Mouse (Mus musculus) hindbrain, embryonic 12.5 days (tissue): ENCODE results near the gene Rap2a. TPM values are rescaled to one million over a fixed set of nuclear protein-coding genes. Genes with fewer than 3 reads are reported as not detected.

ENCODE experiments used
- ATAC-seq: fragments of 200-750 bp; cut with Nextera tagmentation; 2 replicates; pipeline ENCODE4 v1.8.0; 2017; ENCODE audit warnings: moderate TSS enrichment; ENCODE audit not compliant: low FRiP score
- H3K27ac ChIP-seq: fragments of 300-500 bp; sonication (generic); 2 replicates; pipeline ENCODE4 v1.5.1; 2016; ENCODE audit warnings: mild to moderate bottlenecking
- H3K27me3 ChIP-seq: fragments of 300-500 bp; sonication (generic); 2 replicates; pipeline ENCODE4 v1.6.1; 2016; ENCODE audit warnings: mild to moderate bottlenecking
- H3K36me3 ChIP-seq: fragments of 300-500 bp; sonication (generic); 2 replicates; pipeline ENCODE4 v1.6.1; 2016; ENCODE audit warnings: mild to moderate bottlenecking
- H3K4me1 ChIP-seq: fragments of 300-500 bp; sonication (generic); 2 replicates; pipeline ENCODE4 v1.6.1; 2016
- H3K4me2 ChIP-seq: fragments of 300-500 bp; sonication (generic); replicated peaks from 2 replicates; pipeline ENCODE4 v1.6.1; 2016; ENCODE audit warnings: mild to moderate bottlenecking
- H3K4me3 ChIP-seq: fragments of 300-500 bp; sonication (generic); 2 replicates; pipeline ENCODE4 v1.5.1; 2016; ENCODE audit warnings: mild to moderate bottlenecking
- H3K9ac ChIP-seq: fragments of 300-500 bp; sonication (generic); 2 replicates; pipeline ENCODE4 v1.6.1; 2016; ENCODE audit warnings: mild to moderate bottlenecking, moderate library complexity
- H3K9me3 ChIP-seq: fragments of 300-500 bp; sonication (generic); replicated peaks from 2 replicates; pipeline ENCODE4 v1.6.1; 2016; ENCODE audit warnings: mild to moderate bottlenecking
- WGBS: fragments of 180-500 bp; shearing (Covaris S2); methylation state at CpG from one replicate; pipeline ENCODE4 v1.1.7; 2016; 5-methylcytosine and 5-hydroxymethylcytosine counted together
- polyA plus RNA-seq: library from polyadenylated mRNA; unstranded; fragments of >200 nt; fragmentation: Nextera tagmentation; extraction: Ambion mirVana; gene quantifications from 2 replicates; pipeline ENCODE4 v1.2.1, GENCODE M21; 2016

Gene Rap2a
- polyA plus RNA-seq, 1 experiment from 2014 or later = 22.4 TPM

DNA sequence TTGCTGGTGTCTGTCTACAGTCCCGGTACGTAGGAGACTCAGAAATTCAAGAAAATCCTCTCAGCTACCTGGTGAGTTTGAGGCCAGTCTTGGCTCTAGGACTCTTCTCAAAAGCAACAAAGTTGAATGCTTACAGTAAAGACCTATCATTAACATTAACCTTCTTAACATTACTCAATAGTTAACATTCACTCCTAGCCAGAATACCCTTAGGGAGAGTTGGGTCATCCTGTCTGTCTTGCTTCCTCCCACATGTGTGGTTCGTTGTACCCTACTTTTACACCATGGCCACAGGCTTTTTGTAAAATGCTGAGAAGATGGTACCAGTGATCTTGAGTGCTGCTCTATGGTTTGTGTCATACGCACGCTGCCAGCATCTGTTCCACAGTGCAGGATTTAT is 45.1 kb downstream of the Rap2a start:
- H3K9me3 ChIP-seq = no peaks in the 10 kb centered on the region
- H3K27me3 ChIP-seq = no peaks in the 10 kb centered on the region
- no peak overlapping the region for H3K27ac ChIP-seq
- no peak overlapping the region for H3K4me3 ChIP-seq
- no peaks in the 10 kb centered on the region for H3K4me1 ChIP-seq
- no peak overlapping the region for H3K9ac ChIP-seq
- 93% methylated on average over 5 of the region's 5 CpGs for whole genome bisulfite sequencing
- H3K36me3 ChIP-seq = no peaks in the 10 kb centered on the region
- ATAC-seq = no peak
- no peak overlapping the region for H3K4me2 ChIP-seq

DNA sequence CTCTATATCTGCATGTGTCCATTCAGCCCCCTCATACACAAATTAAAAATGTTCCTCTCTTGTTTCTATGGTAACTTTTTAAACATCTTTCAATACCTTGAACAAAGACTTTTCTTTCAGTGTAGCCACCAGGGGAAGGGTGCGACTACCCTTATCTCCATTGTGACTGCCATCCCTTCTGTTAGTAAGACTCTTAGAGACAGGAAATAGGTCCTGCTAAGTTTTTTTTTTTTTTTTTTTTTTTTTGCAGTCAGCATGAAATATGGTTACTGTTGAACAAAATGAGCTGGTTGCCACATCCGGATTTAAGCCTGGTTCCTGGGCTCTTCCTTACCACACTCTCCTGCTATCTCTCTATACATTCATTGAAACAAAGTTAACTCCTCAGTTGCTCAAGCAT is 47.4 kb downstream of the Rap2a start:
- Histone ChIP-seq H3K27me3 (no peaks in the 10 kb centered on the region), H3K4me3 (no peak overlapping the region), H3K27ac (no peak overlapping the region), H3K36me3 (no peaks in the 10 kb centered on the region), H3K4me1 (no peaks in the 10 kb centered on the region), H3K4me2 (no peak overlapping the region), H3K9me3 (no peaks in the 10 kb centered on the region), H3K9ac (no peak overlapping the region)
- ATAC-seq = no peak
- 62% methylated on average over 2 of the region's 2 CpGs for WGBS

DNA sequence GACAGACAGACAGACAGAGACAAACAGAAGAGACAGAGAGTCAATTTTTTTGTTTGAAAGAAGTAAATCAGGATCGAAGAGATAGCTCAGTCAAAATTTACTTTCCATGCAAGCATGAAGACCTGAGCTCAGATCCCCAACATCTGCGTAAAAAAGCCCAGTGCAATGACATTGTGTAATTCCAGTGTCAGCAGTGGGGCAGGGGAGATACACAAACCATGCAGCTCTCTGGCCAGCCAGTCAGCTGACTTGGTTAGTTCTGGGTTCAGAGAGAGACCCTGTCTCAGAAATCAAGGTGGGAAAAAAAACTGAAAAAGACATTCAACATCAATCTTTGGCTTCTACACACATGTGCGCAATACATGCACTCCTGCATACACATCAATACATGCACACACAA is 55.1 kb downstream of the Rap2a start:
- ATAC-seq = no peak
- Histone ChIP-seq H3K9ac (no peak overlapping the region), H3K4me1 (0 out of 2 replicates have a peak, but pooled peaks cover 3% of the 10 kb centered on the region), H3K9me3 (no peaks in the 10 kb centered on the region), H3K27ac (no peak overlapping the region), H3K4me3 (no peak overlapping the region), H3K27me3 (no peaks in the 10 kb centered on the region), H3K4me2 (no peak overlapping the region), H3K36me3 (no peaks in the 10 kb centered on the region)
- WGBS = 89% methylated on average over 3 of the region's 3 CpGs

DNA sequence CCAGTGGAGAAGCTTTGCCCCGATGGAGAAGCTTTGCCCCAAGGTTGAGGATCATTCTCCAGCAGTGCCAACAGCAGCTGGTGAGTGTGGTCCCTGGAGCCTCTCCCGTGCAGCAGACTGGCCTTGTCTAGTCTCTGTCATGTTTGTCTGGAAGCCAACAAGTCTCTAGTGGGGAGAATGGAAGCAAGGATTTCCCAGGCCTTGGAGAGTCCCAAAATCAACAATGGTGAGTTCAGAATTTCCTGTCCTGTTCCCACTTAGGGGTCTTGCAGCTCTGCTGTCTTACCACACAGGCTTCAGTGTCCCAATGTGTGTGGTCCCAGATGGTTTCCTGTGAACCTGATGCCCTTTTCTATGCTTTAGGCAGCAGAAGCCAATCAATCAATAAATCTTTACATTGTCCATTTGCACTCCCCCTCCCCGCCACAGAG is 56.6 kb downstream of the Rap2a start:
- no peaks in the 10 kb centered on the region for H3K27me3 ChIP-seq
- no peak overlapping the region for H3K4me2 ChIP-seq
- 0 out of 2 replicates have a peak, but pooled peaks cover 3% of the 10 kb centered on the region for H3K4me1 ChIP-seq
- WGBS = 39% methylated on average over 3 of the region's 3 CpGs
- no peaks in the 10 kb centered on the region for H3K9me3 ChIP-seq
- ATAC-seq = no peak
- no peaks in the 10 kb centered on the region for H3K36me3 ChIP-seq
- no peak overlapping the region for H3K27ac ChIP-seq
- no peak overlapping the region for H3K4me3 ChIP-seq
- no peak overlapping the region for H3K9ac ChIP-seq

DNA sequence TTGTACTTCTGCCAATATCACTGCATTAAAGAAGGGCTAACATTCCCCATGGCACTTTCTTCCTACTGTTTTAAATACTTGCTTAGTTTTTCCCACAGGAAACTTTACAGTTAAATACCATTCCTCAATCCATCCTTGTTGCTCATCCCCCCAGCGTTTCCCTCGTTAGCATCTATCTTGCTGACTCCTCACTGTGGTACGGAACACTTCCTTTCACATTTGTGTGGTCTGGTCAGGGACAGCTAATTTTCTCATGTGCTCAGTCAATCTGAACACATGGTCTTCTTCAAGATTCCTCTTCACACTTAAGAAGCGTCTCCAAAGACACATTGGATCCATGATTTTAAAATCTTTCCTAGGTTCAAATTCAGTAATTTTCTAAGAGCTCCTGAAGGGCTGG is 57.2 kb downstream of the Rap2a start:
- WGBS = 82% methylated on average over 4 of the region's 4 CpGs
- Histone ChIP-seq H3K4me3 (no peak overlapping the region), H3K9me3 (no peaks in the 10 kb centered on the region), H3K27ac (no peak overlapping the region), H3K27me3 (no peaks in the 10 kb centered on the region), H3K4me1 (0 out of 2 replicates have a peak, but pooled peaks cover 3% of the 10 kb centered on the region), H3K9ac (no peak overlapping the region), H3K4me2 (no peak overlapping the region), H3K36me3 (no peaks in the 10 kb centered on the region)
- no peak for ATAC-seq

DNA sequence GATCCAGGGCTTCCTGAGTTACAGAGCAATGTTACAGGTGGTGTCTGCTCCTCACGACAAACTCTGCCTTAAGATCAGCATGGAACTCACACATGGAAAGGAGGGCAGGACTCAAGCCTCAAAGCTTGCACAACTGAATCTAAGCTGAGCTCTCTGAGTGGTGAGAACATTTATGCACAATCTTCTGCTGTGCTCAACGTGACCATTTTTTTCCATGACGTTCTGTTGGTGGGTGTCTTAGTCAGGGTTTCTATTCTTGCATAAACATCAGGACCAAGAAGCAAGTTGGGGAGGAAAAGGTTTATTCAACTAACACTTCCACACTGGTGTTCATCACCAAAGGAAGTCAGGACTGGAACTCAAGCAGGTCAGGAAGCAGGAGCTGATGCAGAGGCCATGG is 57.7 kb downstream of the Rap2a start:
- WGBS = 87% methylated on average over 3 of the region's 3 CpGs
- no peak overlapping the region for H3K9ac ChIP-seq
- no peak for ATAC-seq

DNA sequence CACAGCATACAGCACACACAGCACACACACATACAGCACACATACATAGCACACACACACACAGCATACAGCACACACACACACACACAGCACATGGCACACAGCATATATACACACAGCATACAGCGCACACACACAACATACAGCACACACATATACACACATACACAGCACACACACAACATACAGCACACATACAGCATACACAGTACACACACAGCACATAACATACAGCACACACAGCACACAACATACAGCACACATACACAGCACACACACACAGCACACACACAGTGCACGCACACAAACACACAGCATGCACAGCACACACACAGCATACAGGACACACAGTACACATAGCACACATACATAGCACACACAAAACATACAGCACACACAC is 60.9 kb downstream of the Rap2a start:
- Histone ChIP-seq H3K4me1 (0 out of 2 replicates have a peak, but pooled peaks cover 3% of the 10 kb centered on the region), H3K9ac (no peak overlapping the region), H3K4me2 (no peak overlapping the region), H3K9me3 (no peaks in the 10 kb centered on the region), H3K27me3 (no peaks in the 10 kb centered on the region), H3K4me3 (no peak overlapping the region), H3K36me3 (no peaks in the 10 kb centered on the region), H3K27ac (no peak overlapping the region)
- WGBS = 72% methylated on average over 2 of the region's 2 CpGs
- ATAC-seq = no peak

More for the DNA sequence above, 57.7 kb downstream of the Rap2a start:
- Histone ChIP-seq H3K27ac (no peak overlapping the region), H3K4me2 (no peak overlapping the region), H3K36me3 (no peaks in the 10 kb centered on the region), H3K9me3 (no peaks in the 10 kb centered on the region), H3K4me1 (0 out of 2 replicates have a peak, but pooled peaks cover 3% of the 10 kb centered on the region), H3K4me3 (no peak overlapping the region), H3K27me3 (no peaks in the 10 kb centered on the region)

DNA sequence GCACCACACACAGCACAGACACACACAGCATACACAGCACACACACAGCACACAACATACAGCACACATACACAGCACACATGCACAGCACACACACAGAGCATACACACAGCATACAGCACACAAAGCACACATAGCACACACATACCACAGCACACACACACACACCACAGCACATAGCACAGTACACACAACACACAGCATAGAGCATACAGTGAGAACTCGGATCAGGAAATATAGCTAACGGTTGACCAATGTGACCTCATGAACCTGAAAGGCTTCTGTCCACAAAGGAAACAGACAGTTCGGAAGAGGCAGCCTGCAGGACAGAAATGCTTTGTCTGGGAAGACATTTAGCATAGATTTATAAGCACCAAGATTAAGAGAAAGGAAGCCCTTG is 61.4 kb downstream of the Rap2a start:
- H3K27me3 ChIP-seq = no peaks in the 10 kb centered on the region
- H3K27ac ChIP-seq = no peak overlapping the region
- no peak overlapping the region for H3K4me2 ChIP-seq
- H3K36me3 ChIP-seq = no peaks in the 10 kb centered on the region
- H3K4me3 ChIP-seq = no peak overlapping the region
- no peaks in the 10 kb centered on the region for H3K9me3 ChIP-seq
- no peak for ATAC-seq
- 75% methylated on average over 3 of the region's 3 CpGs for WGBS
- no peak overlapping the region for H3K9ac ChIP-seq
- H3K4me1 ChIP-seq = 0 out of 2 replicates have a peak, but pooled peaks cover 3% of the 10 kb centered on the region

DNA sequence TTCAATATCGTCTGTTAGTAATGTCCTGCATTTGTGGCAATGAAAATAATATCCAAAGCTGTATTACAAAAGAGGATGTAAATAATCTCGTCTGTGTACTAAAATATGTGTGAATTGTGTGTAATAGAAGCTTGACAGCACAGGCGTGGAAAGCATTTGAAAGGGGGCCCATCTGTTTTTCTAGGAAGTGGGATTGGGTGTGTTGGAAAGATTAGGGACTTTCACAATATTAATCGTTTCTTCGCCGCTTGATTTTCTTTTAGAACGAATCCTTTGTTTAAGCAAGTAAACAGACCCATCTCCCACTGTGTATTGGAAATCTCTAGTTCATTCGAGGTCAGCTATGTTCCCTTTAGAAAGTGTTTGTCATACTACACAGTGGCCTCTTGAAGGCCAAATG is 64.2 kb downstream of the Rap2a start:
- WGBS = 63% methylated on average over 8 of the region's 8 CpGs
- Histone ChIP-seq H3K27ac (no peak overlapping the region), H3K4me2 (no peak overlapping the region), H3K4me1 (no peaks in the 10 kb centered on the region), H3K9ac (no peak overlapping the region), H3K9me3 (no peaks in the 10 kb centered on the region), H3K27me3 (no peaks in the 10 kb centered on the region), H3K36me3 (no peaks in the 10 kb centered on the region), H3K4me3 (no peak overlapping the region)
- no peak for ATAC-seq

DNA sequence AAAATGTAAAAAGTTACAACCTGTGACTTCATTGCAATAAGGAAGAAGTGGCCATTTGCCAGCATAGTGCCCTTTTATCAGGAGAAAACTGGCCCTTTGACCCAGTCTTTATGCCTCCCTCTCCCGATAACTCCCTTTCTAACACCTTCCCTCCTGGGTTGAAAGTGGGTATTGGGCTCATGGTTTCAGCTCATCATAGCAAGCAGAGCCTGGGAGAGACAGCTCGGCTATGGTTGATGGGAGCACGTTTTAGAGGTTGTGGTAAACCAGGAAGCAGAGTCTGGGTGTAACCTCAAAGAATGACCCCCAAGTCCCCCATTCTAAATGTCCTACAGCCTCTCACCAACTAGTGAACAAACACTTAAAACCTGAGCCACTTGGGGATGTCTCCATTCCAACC is 64.7 kb downstream of the Rap2a start:
- no peak overlapping the region for H3K4me2 ChIP-seq
- H3K27me3 ChIP-seq = no peaks in the 10 kb centered on the region
- WGBS = 85% methylated on average over 3 of the region's 3 CpGs
- H3K4me1 ChIP-seq = no peaks in the 10 kb centered on the region
- ATAC-seq = no peak
- no peak overlapping the region for H3K27ac ChIP-seq
- H3K4me3 ChIP-seq = no peak overlapping the region
- no peaks in the 10 kb centered on the region for H3K36me3 ChIP-seq
- no peak overlapping the region for H3K9ac ChIP-seq
- no peaks in the 10 kb centered on the region for H3K9me3 ChIP-seq

DNA sequence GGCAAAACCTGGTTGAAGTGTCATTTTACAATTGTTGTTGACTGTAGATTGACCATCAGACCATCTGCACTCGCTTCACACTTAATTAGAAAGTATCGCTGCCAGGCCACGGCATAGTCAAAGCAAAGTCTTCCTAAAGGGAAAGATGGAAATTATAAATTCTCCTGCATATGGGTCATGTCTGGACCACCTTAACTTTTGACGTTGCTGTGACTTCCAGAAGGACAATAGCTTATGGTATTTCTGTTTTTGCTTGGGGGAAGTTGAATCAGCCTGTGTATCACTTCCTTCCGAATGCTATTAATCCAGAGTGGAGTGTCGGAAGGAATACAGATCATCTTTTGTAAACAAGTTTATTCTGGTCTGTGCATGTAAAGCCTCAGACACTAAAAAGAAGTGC is 65.6 kb downstream of the Rap2a start:
- Histone ChIP-seq H3K9me3 (no peaks in the 10 kb centered on the region), H3K9ac (no peak overlapping the region), H3K27me3 (no peaks in the 10 kb centered on the region), H3K36me3 (no peaks in the 10 kb centered on the region), H3K4me1 (no peaks in the 10 kb centered on the region), H3K4me3 (no peak overlapping the region), H3K4me2 (no peak overlapping the region), H3K27ac (no peak overlapping the region)
- no peak for ATAC-seq
- 92% methylated on average over 6 of the region's 6 CpGs for WGBS

DNA sequence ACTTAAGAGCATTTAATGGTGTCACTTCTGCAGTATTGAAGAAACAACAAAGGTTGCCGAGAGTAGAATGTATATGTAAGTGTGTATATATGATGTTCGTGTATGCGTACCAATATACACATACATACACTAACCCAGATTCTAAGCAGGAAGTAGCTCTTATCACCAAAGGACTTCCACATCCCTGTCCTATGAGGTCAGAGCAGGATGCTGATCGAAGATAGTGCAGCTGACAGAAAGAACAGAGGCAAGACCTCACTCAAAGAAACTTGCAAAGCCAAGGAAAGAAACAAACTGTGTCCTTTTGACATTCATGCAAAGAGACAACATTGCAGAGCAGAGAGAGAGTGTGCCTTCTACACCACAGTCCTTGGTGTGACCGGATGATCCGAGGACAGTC is 66.3 kb downstream of the Rap2a start:
- H3K9me3 ChIP-seq = no peaks in the 10 kb centered on the region
- H3K4me3 ChIP-seq = no peak overlapping the region
- no peaks in the 10 kb centered on the region for H3K36me3 ChIP-seq
- H3K27ac ChIP-seq = no peak overlapping the region
- no peaks in the 10 kb centered on the region for H3K27me3 ChIP-seq
- no peaks in the 10 kb centered on the region for H3K4me1 ChIP-seq
- H3K9ac ChIP-seq = no peak overlapping the region
- H3K4me2 ChIP-seq = no peak overlapping the region
- no peak for ATAC-seq
- 90% methylated on average over 6 of the region's 6 CpGs for WGBS

DNA sequence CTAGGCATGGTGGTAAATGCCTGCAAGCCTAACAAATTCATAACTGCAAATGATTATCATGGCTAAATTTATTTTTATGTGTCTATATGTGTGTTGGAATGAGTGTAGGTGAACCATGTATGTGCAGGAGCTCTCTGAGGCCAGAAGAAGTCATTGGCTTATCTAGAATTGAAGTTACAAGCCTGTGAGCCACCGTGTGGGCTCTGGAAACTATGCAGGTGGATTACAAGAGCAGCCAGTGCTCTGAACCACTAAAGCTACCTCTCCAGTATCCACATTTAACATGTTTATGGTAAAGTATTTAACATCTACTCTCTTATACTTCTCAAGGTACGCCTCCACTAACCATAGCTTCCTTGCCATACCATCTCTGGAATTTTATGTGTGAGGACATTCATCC is 66.7 kb downstream of the Rap2a start:
- Histone ChIP-seq H3K27me3 (no peaks in the 10 kb centered on the region), H3K36me3 (no peaks in the 10 kb centered on the region), H3K27ac (no peak overlapping the region), H3K9me3 (no peaks in the 10 kb centered on the region), H3K4me1 (no peaks in the 10 kb centered on the region), H3K9ac (no peak overlapping the region), H3K4me2 (no peak overlapping the region), H3K4me3 (no peak overlapping the region)
- 85% methylated on average over 2 of the region's 2 CpGs for WGBS
- ATAC-seq = no peak
